Mouse (Mus musculus) testis, postnatal 10 days (tissue): Measurements from ENCODE around the gene Ltbr.
A peak's percentile ranks its signal among the peaks of the same experiment; 100 is the strongest.
"Not testable (repeated sequence)": the region's sequence is repeated elsewhere in the genome, so short reads cannot be mapped to it uniquely, and the experiment has no call there.

Experiments used
- DNase-seq: peaks from one replicate; pipeline ENCODE4 v3.0.0; 2021; ENCODE audit warnings: low spot score

Ltbr gene

GRCm38 (mm10) chr6:125271455-125272227, 42.0 kb downstream of the Ltbr start:
- DNase-seq = peak; percentile 94

- DNase-seq = no peak
These were observed 44.9 kb downstream of the Ltbr start for GRCm38 (mm10) chr6:125268799-125269198.

GRCm38 (mm10) chr6:125267469-125267868, 46.2 kb downstream of the Ltbr start:
- no peak for DNase-seq

DNA sequence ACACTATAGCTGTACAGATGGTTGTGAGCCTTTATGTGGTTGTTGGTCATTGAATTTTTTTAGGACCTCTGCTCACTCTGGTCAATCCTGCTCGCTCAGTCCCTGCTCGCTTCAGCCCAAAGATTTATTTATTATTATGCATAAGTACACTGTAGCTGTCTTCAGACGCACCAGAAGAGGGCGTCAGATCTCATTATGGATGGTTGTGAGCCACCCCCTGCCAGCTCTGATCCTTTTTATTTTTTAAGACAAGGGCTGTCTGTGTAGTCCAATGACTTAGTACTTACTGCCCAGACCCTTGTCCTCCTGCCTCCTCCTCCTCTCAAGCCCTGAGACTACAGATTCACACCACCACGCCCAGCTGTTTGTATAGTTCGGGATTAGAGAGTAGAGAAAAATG, 47.1 kb downstream of the Ltbr start:
- not testable (repeated sequence) for DNase-seq

DNA sequence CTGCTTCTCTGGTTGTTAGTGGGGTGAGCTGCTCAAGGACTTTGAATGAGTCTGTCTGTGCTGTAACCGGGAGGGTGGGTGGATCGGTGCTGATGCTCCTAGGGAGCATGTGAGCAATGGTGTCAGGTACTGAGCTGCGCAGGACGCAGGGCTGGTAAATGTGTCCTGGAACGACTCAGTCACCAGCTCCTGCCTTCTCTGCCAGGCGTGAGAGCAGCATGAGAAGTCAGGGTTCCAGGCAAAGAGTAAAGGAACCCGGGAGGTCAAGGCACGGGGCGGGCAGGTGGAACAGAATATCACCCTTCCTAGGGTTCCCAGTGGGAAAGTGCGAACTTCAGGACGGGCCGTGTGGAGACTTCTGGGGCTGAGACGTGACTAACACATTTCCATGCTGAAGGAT, 47.6 kb downstream of the Ltbr start:
- no peak for DNase-seq

GRCm38 (mm10) chr6:125265239-125265638, 48.4 kb downstream of the Ltbr start:
- DNase-seq = no peak

- no peak for DNase-seq
These were observed 49.5 kb downstream of the Ltbr start for GRCm38 (mm10) chr6:125264219-125264618.

DNA sequence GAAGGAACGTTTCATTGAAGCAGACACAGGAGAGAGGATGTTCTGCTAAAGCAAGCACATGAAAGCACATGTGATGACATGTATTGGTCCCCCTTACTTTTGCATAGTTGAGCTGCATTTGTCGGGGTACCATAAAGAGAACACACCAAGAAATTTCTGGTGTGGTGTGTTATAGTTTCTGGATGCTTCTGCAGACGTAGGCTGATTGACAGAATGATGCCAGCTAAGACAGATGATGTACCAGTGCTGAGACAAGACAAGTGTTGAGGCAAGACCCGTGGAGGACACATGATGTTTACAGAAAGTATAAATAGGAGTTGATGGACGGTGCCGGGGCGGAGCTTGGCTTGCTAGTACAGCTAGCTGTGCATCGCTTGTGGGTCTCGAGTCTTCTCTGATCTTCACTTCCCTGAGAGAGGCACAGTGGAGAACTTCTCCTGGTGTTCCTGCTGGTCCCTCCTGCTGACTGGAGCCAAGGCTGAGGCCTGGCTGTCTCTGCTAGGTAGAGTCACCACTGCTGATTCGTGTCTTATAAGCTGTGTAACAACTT, 53.6 kb downstream of the Ltbr start:
- no peak for DNase-seq
